ENCODE assay signal across 19 mouse cellular contexts in genomic region chr16:85871971-85872370, GRCm38 (mm10). TPM values are rescaled to one million over a fixed set of nuclear protein-coding genes. Genes with fewer than 3 reads are reported as not detected.
DNase-seq lines count a peak whose midpoint lies in the region; ATAC-seq and TF ChIP-seq lines count a peak whose summit lies in the region.
"Had no signal": no experiment of that assay in that cellular context is flagged by ENCODE, and none has a peak within 500 bp of the region (broad histone marks: within the 10 kb centered on the region; RNA-seq: fewer than 3 reads in every experiment).

No protein-coding gene starts in this region.

- peaks cover 5% of the 10 kb centered on the region for H3K4me1 ChIP-seq in heart, embryonic 16.5 days (ENCODE audit: control insufficient read depth, insufficient read depth, low read length)
- H3K4me1 ChIP-seq in kidney, postnatal 0 days (replicated peaks; ENCODE audit: insufficient read depth, low read length): no peaks in the 10 kb centered on the region
- H3K4me1 ChIP-seq in kidney, embryonic 14.5 days (ENCODE audit: control insufficient read depth, insufficient read depth, low read length): no peaks in the 10 kb centered on the region
- no peaks in the 10 kb centered on the region for H3K4me1 ChIP-seq in lung, postnatal 0 days (ENCODE audit: insufficient read depth, low read depth, low read length)
- H3K4me1 ChIP-seq: embryonic facial prominence, embryonic 13.5 days; forebrain, embryonic 12.5 days; hindbrain, embryonic 12.5 days had no signal

- no peak overlapping the region for H3K4me3 ChIP-seq in heart, embryonic 16.5 days (ENCODE audit: low read length)
- no peak overlapping the region for H3K4me3 ChIP-seq in kidney, postnatal 0 days (replicated peaks; ENCODE audit: low read depth, low read length)
- no peak overlapping the region for H3K4me3 ChIP-seq in kidney, embryonic 14.5 days (ENCODE audit: low read length)
- H3K4me3 ChIP-seq in lung, postnatal 0 days (ENCODE audit: low read depth, low read length): no peak overlapping the region
- H3K4me3 ChIP-seq: embryonic facial prominence, embryonic 13.5 days; forebrain, embryonic 12.5 days; heart, embryonic 10.5 days; hindbrain, embryonic 12.5 days had no signal

- TF ChIP-seq EP300 in lung, postnatal 0 days (IDR thresholded peaks at IDR 0.05): no peak

- H3K9me3 ChIP-seq in heart, embryonic 16.5 days (replicated peaks; ENCODE audit: control insufficient read depth, low read length): no peaks in the 10 kb centered on the region
- H3K9me3 ChIP-seq in kidney, postnatal 0 days (replicated peaks; ENCODE audit: low read length): no peaks in the 10 kb centered on the region
- no peaks in the 10 kb centered on the region for H3K9me3 ChIP-seq in kidney, embryonic 14.5 days (ENCODE audit: control insufficient read depth, low read length)
- H3K9me3 ChIP-seq in lung, postnatal 0 days (ENCODE audit: low read length): no peaks in the 10 kb centered on the region
- H3K9me3 ChIP-seq: embryonic facial prominence, embryonic 13.5 days; forebrain, embryonic 12.5 days; heart, embryonic 10.5 days; hindbrain, embryonic 12.5 days had no signal

- no peaks in the 10 kb centered on the region for H3K27me3 ChIP-seq in heart, embryonic 16.5 days (ENCODE audit: control insufficient read depth, insufficient read depth, low read length)
- H3K27me3 ChIP-seq in kidney, postnatal 0 days (ENCODE audit: insufficient read depth, low read length): no peaks in the 10 kb centered on the region
- H3K27me3 ChIP-seq in kidney, embryonic 14.5 days (ENCODE audit: control insufficient read depth, insufficient read depth, low read length): no peaks in the 10 kb centered on the region
- no peaks in the 10 kb centered on the region for H3K27me3 ChIP-seq in lung, postnatal 0 days (replicated peaks; ENCODE audit: insufficient read depth, low read length)
- H3K27me3 ChIP-seq: embryonic facial prominence, embryonic 13.5 days; forebrain, embryonic 12.5 days; hindbrain, embryonic 12.5 days had no signal

- H3K36me3 ChIP-seq in heart, embryonic 16.5 days (ENCODE audit: control insufficient read depth, insufficient read depth): no peaks in the 10 kb centered on the region
- H3K36me3 ChIP-seq in kidney, postnatal 0 days (ENCODE audit: insufficient read depth, low read length): 0 out of 2 replicates have a peak, but pooled peaks cover 4% of the 10 kb centered on the region
- H3K36me3 ChIP-seq in kidney, embryonic 14.5 days (ENCODE audit: control insufficient read depth, insufficient read depth, low read length): no peaks in the 10 kb centered on the region; the same call in 1 of the 2 replicates
- H3K36me3 ChIP-seq in lung, postnatal 0 days (ENCODE audit: insufficient read depth, low read length): no peaks in the 10 kb centered on the region
- H3K36me3 ChIP-seq: forebrain, embryonic 12.5 days; heart, embryonic 10.5 days; hindbrain, embryonic 12.5 days had no signal

- no peak for ATAC-seq in heart, embryonic 16.5 days (replicated peaks; ENCODE audit: extremely low read depth, insufficient read depth, low FRiP score)
- no peak for ATAC-seq in kidney, postnatal 0 days (replicated peaks; ENCODE audit: low FRiP score, low read depth)
- no peak for ATAC-seq in kidney, embryonic 14.5 days (ENCODE audit: low FRiP score, low TSS enrichment)
- ATAC-seq in lung, postnatal 0 days: no peak
- ATAC-seq: forebrain, embryonic 16.5 days had no signal

- DNase-seq in heart, postnatal 14 days: no peak
- peak; percentile 35 for DNase-seq in kidney, postnatal 0 days (ENCODE audit: low spot score)
- DNase-seq in lung, postnatal 0 days (ENCODE audit: low spot score): peak; percentile 28
- DNase-seq in lung, postnatal 25 days (ENCODE audit: low spot score): no peak
- DNase-seq in thymus, adult 18-20 months: no peak
- DNase-seq: adrenal gland, postnatal 14 days; cerebellum, adult 18-20 months; cerebellum, adult 9-11 months; cerebellum, postnatal 36 days; gastrocnemius, postnatal 10 days; heart, postnatal 4 days had no signal

- 44% methylated on average over 2 of the region's 2 CpGs for WGBS in heart, embryonic 16.5 days
- 48% methylated on average over 2 of the region's 2 CpGs for WGBS in kidney, postnatal 0 days
- WGBS in kidney, embryonic 14.5 days: 53% methylated on average over 2 of the region's 2 CpGs
- 44% methylated on average over 2 of the region's 2 CpGs for WGBS in lung, postnatal 0 days

- intact Hi-C loops in heart, postnatal 14 days (cut with DNase I): no loop called here

- peak overlapping the region; percentile 39; the same call in 1 of the 2 replicates for H3K27ac ChIP-seq in heart, embryonic 16.5 days (ENCODE audit: low read length)
- no peak overlapping the region for H3K27ac ChIP-seq in kidney, postnatal 0 days
- no peak overlapping the region for H3K27ac ChIP-seq in kidney, embryonic 14.5 days (ENCODE audit: low read depth, low read length)
- H3K27ac ChIP-seq in lung, postnatal 0 days (ENCODE audit: low read length): no peak overlapping the region
- H3K27ac ChIP-seq: embryonic facial prominence, embryonic 13.5 days; forebrain, embryonic 12.5 days; heart, embryonic 10.5 days; hindbrain, embryonic 12.5 days had no signal

- H3K9ac ChIP-seq in heart, embryonic 16.5 days (ENCODE audit: low read length): no peak overlapping the region
- H3K9ac ChIP-seq in kidney, postnatal 0 days (ENCODE audit: low read depth, low read length): no peak overlapping the region
- no peak overlapping the region for H3K9ac ChIP-seq in kidney, embryonic 14.5 days (ENCODE audit: low read depth, low read length)
- H3K9ac ChIP-seq in lung, postnatal 0 days (replicated peaks; ENCODE audit: low read depth): no peak overlapping the region
- H3K9ac ChIP-seq: embryonic facial prominence, embryonic 13.5 days; forebrain, embryonic 12.5 days; hindbrain, embryonic 12.5 days had no signal

- TF ChIP-seq CTCF in kidney, postnatal 0 days (IDR thresholded peaks at IDR 0.05; ENCODE audit: low read depth): no peak
- no peak for TF ChIP-seq CTCF in lung, postnatal 0 days (IDR thresholded peaks at IDR 0.05)

- no peak overlapping the region for H3K4me2 ChIP-seq in heart, embryonic 16.5 days (ENCODE audit: low read depth, low read length)
- no peak overlapping the region for H3K4me2 ChIP-seq in kidney, postnatal 0 days (ENCODE audit: low read length)
- H3K4me2 ChIP-seq in kidney, embryonic 14.5 days (replicated peaks; ENCODE audit: low read depth, low read length): no peak overlapping the region
- no peak overlapping the region for H3K4me2 ChIP-seq in lung, postnatal 0 days (replicated peaks; ENCODE audit: low read depth, low read length)
- H3K4me2 ChIP-seq: embryonic facial prominence, embryonic 13.5 days; forebrain, embryonic 12.5 days; hindbrain, embryonic 12.5 days had no signal

RNA-seq across cellular contexts. Expression of gene Adamts5, which starts 29.7 kb away (rescaled TPM):
- polyA plus RNA-seq in heart, embryonic 16.5 days (2015; fragmentation: Nextera tagmentation; extraction: Ambion mirVana): 3.1 and 3.5 TPM in 2 replicates
- total RNA-seq in heart, postnatal 14 days (2021): 10 to 100 TPM; 13.5 to 15.5 TPM
- 5.9 and 6.4 TPM in 2 replicates for polyA plus RNA-seq in kidney, postnatal 0 days (2015; fragmentation: Nextera tagmentation; extraction: Ambion mirVana)
- 3.4 and 3.6 TPM in 2 replicates for polyA plus RNA-seq in kidney, embryonic 14.5 days (2014; fragmentation: Nextera tagmentation; extraction: Ambion mirVana)
- polyA plus RNA-seq in lung, postnatal 0 days (2015; fragmentation: Nextera tagmentation; extraction: Ambion mirVana): 1.8 and 2.1 TPM in 2 replicates
- total RNA-seq: MEL had no signal

Comparison
In these comparisons a context has a peak if more than half of its experiments do, and no peak if none do; other contexts are left out.
1. DNase-seq: peak in kidney, postnatal 0 days (single experiment) and lung, postnatal 0 days (single experiment); none in heart, postnatal 14 days (0 of 2), lung, postnatal 25 days (single experiment) and thymus, adult 18-20 months (0 of 2).